Mouse (Mus musculus) liver, adult 2 months (tissue): ENCODE results near the gene Stk26.

Experiments used
- CTCF ChIP-seq: fragments of 200-500 bp; IDR thresholded peaks from 2 replicates; pipeline ENCODE4 v1.5.1; 2011; ENCODE audit warnings: low read depth, low read length, control low read depth
- POLR2A ChIP-seq: fragments of 200-500 bp; IDR thresholded peaks from 2 replicates; pipeline ENCODE4 v1.6.1; 2011; ENCODE audit warnings: low read length, control low read depth; ENCODE audit not compliant: insufficient read depth; ENCODE audit errors: extremely low read depth

DNA sequence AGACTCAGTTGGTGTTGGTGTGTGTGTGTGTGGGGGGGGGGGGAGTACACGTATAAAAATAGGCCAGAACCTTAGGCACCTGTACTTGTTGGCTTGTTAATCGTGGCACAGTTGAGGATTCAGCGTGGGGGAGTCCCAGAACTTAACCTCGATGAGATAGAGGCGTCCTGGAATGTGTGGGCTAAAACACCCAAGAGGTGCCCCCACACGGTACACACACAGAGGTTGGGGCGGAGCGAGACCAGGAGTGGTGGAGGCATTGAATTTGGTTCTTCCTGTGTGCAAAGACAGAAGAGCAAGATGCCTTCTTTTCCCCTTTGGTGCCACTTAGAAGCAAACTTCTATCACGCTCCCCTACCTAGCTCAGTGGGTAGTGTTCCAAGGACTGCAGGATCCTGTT is 1.2 kb downstream of the Stk26 start:
- no peak for TF ChIP-seq CTCF
- TF ChIP-seq POLR2A = no peak
